Mouse (Mus musculus) heart, postnatal 25 days (tissue): ENCODE results near the gene Acsl3. TPM values are rescaled to one million over a fixed set of nuclear protein-coding genes. Genes with fewer than 3 reads are reported as not detected.

Source experiments
- DNase-seq: peaks from one replicate; pipeline ENCODE4 v3.0.0; 2022; ENCODE audit warnings: low spot score
- intact Hi-C: fragments of 180-260 bp; cut with DNase I; formaldehyde crosslinking; loops from one replicate; pipeline ENCODE4 v1.15.1; 2025
- total RNA-seq, 2 experiments: library from RNA; stranded (reverse); gene quantifications; 2 replicates each; pipeline ENCODE4 v1.2.3; 2021

Gene Acsl3
- total RNA-seq, 2 experiments from 2014 or later: 3.7 to 4.4 TPM

DNA sequence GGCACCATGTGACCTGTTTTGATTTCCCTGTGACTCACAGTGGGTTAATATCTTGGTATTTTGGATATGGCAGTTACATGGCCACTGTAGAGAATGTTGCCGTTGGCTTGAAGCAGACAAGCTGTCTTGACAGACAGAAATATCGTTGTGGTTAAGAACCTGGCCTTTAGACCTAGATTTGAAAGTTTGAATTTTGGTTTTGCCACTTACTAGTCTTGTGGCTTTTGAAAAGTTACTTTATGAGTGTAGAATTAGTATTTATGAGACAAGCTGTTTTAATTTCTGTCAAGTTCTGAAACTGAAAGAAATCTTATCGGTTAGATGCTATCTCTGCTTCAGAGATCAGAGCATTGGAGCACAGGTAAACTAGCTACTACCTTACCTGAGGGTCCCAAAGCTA, 24.7 kb downstream of the Acsl3 start:
- intact Hi-C loops: no loop called here
- no peak for DNase-seq

- DNase-seq: no peak
- intact Hi-C loops: no loop called here
These were observed 26.5 kb downstream of the Acsl3 start for GRCm38 (mm10) chr1:78684128-78684527.

DNA sequence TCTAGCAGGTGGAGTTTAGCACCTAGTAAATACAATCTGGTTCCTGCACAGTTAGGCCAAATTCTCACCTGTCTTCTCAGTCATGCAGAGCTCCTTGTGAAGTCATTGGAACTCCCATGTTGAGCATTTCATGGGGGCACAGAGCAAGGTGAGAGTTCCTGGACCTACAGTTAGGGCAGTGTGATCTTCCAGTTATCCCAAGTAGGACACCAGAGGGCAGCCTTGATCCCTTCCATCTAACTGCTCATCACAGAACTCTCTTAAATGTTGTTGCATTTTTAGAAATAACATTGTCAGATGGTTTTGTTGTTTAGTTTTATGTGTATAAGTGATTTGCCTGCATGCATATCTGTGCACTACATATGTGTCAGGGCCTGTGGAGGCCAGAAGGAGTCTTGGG, 29.2 kb downstream of the Acsl3 start:
- intact Hi-C loops: loop anchor here (5.0 kb wide), 1 partner anchor 150 kb away; no protein-coding TSS in a partner anchor
- no peak for DNase-seq

- intact Hi-C loops: loop anchor here (5.0 kb wide), 1 partner anchor 151 kb away; no protein-coding TSS in a partner anchor
- DNase-seq: no peak
These were observed 30.5 kb downstream of the Acsl3 start for GRCm38 (mm10) chr1:78688149-78688548.

DNA sequence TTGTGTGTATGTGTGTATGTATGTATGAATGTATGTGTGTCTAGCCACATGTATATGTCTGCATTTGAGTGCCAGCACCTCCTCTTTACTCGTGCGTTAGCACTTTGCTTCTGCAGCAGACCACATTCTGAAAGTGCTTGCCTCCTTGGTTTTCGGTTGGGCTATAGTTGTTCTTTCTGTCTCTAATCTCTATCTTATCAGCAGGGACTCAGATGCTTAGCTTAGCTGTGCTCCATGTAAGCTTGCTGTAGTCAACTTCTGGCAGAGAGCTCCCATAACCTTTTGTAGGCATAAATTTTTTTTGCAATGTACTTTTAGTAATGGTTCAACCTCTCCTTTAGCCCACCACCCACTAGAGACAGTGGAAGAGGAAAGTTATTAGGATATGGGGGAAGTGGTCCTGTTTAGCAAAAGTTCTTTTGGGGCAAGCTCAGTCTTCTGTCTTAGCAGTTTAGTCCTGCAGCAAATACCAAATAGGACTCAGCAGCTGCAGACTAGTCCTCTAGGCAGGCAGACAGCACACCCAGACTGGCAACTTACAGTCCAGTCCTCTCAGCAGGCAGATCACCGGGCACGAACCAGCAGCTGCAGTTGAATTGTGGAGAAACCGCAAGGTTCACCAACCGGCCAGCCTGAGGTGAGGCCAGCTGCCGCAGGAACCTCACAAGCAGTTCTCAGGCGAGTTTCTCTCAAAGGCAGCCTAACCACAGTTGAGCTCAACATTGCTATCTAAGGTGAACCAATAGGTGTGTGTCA, 37.1 kb downstream of the Acsl3 start:
- no peak for DNase-seq
- intact Hi-C loops: no loop called here

- intact Hi-C loops: no loop called here
- DNase-seq: no peak
These were observed 38.7 kb downstream of the Acsl3 start for GRCm38 (mm10) chr1:78696305-78696704.

GRCm38 (mm10) chr1:78696903-78697302, 39.3 kb downstream of the Acsl3 start:
- no peak for DNase-seq
- intact Hi-C loops: no loop called here

- intact Hi-C loops: no loop called here
- no peak for DNase-seq
These were observed 40.5 kb downstream of the Acsl3 start for GRCm38 (mm10) chr1:78698138-78698537.

- no peak for DNase-seq
- intact Hi-C loops: no loop called here
These were observed 44.1 kb downstream of the Acsl3 start for GRCm38 (mm10) chr1:78701740-78702139.

DNA sequence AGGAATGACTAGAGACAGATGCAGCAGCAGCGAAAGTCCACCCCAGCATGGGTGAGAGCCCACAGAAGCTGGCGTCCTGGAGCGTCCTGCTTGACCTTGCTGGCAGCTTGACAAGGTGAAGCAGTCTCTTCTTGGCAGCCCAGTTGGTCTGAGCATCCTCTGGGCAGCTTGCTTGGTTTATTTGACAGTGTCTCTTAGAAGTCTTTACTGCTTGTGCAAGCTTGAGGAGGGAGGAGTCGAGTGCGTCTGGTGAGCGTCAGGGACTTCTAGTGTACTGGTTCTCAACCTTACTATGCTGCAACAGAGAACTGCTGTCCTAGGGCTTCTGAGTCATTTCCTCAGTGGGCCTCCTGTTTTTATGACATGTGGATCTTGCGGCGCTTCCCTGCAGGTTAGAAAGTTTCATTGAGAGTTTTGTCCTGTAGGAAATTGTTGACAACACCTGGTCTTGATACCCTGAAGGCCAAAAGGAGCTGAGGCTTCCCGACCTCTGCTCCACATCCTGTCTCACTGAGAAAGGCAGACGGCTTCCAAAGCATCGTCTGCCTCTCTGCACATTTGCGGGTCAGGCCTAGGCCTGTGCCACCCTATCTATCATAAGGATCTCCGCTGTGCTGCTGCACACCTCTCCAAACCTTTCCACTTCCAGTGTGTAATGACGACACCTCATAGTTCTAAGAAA, 44.8 kb downstream of the Acsl3 start:
- no peak for DNase-seq
- intact Hi-C loops: no loop called here

- intact Hi-C loops: no loop called here
- no peak for DNase-seq
These were observed 45.3 kb downstream of the Acsl3 start for GRCm38 (mm10) chr1:78702964-78703285.

GRCm38 (mm10) chr1:78706338-78706737, 48.7 kb downstream of the Acsl3 start:
- no peak for DNase-seq
- intact Hi-C loops: no loop called here

DNA sequence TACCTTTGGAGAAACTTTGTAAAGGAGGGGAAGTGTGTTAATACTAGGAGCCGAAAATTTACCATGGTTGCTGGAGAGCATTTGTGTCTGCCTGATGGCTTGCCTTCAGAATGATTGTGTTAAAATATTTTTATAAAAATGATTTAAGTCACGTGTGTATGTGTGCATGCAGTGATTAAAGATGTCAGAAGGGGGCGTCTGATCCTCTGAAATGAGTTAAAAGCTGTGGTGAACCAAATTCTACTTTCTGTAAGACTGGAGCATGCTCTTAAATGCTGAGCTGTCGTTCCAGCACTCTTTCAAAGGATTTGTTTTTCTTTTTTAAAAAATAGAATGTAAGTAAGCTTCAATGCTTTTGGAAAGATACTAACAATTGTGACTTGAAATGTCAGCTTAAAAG, 49.7 kb downstream of the Acsl3 start:
- intact Hi-C loops: no loop called here
- DNase-seq: no peak

GRCm38 (mm10) chr1:78710026-78710425, 52.4 kb downstream of the Acsl3 start:
- no peak for DNase-seq
- intact Hi-C loops: no loop called here

DNA sequence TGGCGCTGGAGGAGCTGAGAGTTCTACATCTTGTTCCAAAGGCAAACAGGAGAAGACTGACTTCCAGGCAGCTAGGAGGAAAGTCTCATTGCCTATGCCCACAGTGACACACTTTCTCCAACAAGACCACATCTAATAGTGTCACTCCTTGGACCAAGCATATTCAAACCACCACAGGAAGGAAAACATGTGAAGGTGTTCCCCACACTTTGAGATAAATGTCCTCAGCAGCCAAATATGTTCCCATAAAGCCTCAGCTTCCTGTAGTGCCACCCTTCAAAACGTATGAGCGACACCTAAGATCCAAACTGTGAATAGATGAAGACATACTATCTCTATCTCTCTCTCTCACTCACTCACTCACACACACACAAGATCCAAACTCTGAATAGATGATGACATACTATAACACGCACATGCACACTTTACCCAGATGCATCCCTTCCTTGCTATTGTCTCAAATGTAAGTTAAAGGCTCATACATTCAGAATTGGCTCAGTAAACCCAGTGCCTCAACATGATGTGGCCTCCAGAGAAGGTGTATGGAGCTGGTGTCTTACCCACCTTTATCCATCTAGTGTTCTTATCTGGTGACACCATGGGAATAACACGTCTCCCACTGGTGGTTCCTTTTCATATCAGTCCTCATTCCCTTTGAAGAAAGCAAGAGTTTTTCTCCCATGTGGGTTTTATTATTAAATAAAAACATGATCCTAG, 53.1 kb downstream of the Acsl3 start:
- intact Hi-C loops: no loop called here
- DNase-seq: no peak

- intact Hi-C loops: loop anchor here (1.0 to 10.0 kb wide), 4 partner anchors 123 to 959 kb away; no protein-coding TSS in a partner anchor
These were observed 67.0 kb downstream of the Acsl3 start for GRCm38 (mm10) chr1:78724458-78725190.

DNA sequence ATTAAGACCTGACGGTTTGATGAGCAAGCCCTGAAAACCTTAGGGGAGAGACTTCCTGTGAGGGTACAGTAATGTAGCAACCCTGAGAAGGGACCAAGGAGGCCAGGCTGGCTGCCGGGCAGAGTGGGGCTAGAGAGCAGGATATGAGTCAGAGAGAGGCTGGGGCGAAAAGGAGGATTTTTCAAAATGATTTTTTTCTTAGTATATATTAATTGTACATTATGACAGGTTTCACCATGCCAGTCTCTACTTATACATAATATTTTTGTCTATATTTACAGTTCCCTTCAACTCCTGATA, 67.5 kb downstream of the Acsl3 start:
- DNase-seq: no peak
- intact Hi-C loops: loop anchor here (2.0 to 10.0 kb wide), 3 partner anchors 122 to 916 kb away; no protein-coding TSS in a partner anchor

More at GRCm38 (mm10) chr1:78724458-78725190, 67.0 kb downstream of the Acsl3 start:
- peak; percentile 44 for DNase-seq

DNA sequence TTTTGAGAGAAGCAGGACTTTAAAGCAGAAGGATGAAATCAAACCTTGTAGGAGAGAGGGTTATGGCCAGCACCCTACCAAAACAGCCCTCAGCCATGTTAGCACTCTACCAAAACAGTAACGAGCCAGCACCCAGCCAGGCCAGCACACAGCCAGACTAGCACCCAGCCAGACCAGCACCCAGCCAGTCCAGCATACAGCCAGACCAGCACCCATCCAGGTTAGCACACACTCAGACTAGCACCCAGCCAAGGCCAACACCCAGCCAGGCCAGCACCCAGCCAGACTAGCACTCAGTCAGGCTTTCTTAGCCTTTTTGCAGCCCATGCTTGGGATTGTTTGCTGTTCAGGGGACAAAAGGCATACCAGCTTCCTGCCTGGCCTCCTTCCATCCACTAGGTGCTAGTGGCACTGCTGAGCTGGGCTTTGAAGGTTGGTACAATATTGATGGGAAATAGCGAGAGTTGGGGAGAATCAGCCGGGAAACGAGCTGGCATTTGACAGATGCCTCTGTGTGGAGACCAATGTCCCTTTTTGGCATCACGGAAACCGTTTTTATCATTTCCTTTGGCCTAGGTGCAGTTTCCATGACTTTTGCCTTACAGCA, 68.1 kb downstream of the Acsl3 start:
- no peak for DNase-seq
- intact Hi-C loops: loop anchor here (2.0 to 10.0 kb wide), 3 partner anchors 122 to 915 kb away; no protein-coding TSS in a partner anchor

GRCm38 (mm10) chr1:78730114-78730720, 72.6 kb downstream of the Acsl3 start:
- no peak for DNase-seq
- intact Hi-C loops: no loop called here
